Comparison of ENCODE assay signal across 10 mouse cellular contexts in genomic region chr17:24461580-24461979, GRCm38 (mm10). TPM values are rescaled to one million over a fixed set of nuclear protein-coding genes. Genes with fewer than 3 reads are reported as not detected.
A peak's percentile ranks its signal among the peaks of the same experiment; 100 is the strongest.
DNase-seq lines count a peak whose midpoint lies in the region; TF ChIP-seq lines count a peak whose summit lies in the region.
"Had no signal": no experiment of that assay in that cellular context is flagged by ENCODE, and none has a peak within 500 bp of the region (broad histone marks: within the 10 kb centered on the region; RNA-seq: fewer than 3 reads in every experiment).

No protein-coding gene starts in this region.

- no peak for TF ChIP-seq POLR2A in lung, adult 2 months (IDR thresholded peaks at IDR 0.05; ENCODE audit: borderline replicate concordance, extremely low read depth, low read depth, low read length)

- H3K4me3 ChIP-seq in lung, adult 2 months (replicated peaks; ENCODE audit: extremely low read depth, low read depth, low read length), result no peak overlapping the region
- H3K4me3 ChIP-seq: embryonic facial prominence, embryonic 15.5 days; stomach, embryonic 15.5 days had no signal

- TF ChIP-seq CTCF in lung, adult 2 months (IDR thresholded peaks at IDR 0.05; ENCODE audit: insufficient read depth, low read length), result no peak

- WGBS in lung, adult 2 months, result 69% methylated on average over 2 of the region's 2 CpGs

- DNase-seq in embryo, embryonic 10 days (ENCODE audit: low spot score), result peak; percentile 55
- DNase-seq in embryo, embryonic 9.5 days (ENCODE audit: extremely low spot score), result no peak
- DNase-seq in lung, postnatal 14 days, result peak; percentile 45
- DNase-seq in lung, adult 2 months, result no peak
- peak; percentile 59 for DNase-seq in embryo, embryonic 11 days
- peak; percentile 78 for DNase-seq in retina, embryonic 14.5 days (ENCODE audit: low spot score)
- DNase-seq in ovary, postnatal 36 days (ENCODE audit: low spot score), result no peak
- no peak for DNase-seq in frontal cortex, postnatal 10 days (ENCODE audit: low spot score in 2 of 2)

- no peaks in the 10 kb centered on the region for H3K4me1 ChIP-seq in lung, adult 2 months (ENCODE audit: control insufficient read depth, insufficient read depth, low read length)
- H3K4me1 ChIP-seq: embryonic facial prominence, embryonic 15.5 days; stomach, embryonic 15.5 days had no signal

RNA-seq across cellular contexts. Expression of gene E4f1, which starts 8.5 kb away (rescaled TPM):
- polyA plus RNA-seq in lung, adult 2 months (2012; rRNA removed), result 85.9 and 90.1 TPM in 2 replicates

RNA-seq across cellular contexts. Expression of gene Pgp, which starts 8.6 kb away (rescaled TPM):
- 39.5 and 46.2 TPM in 2 replicates for polyA plus RNA-seq in lung, adult 2 months (2012; rRNA removed)

RNA-seq across cellular contexts. Expression of gene Bricd5, which starts 12.1 kb away (rescaled TPM):
- polyA plus RNA-seq in lung, adult 2 months (2012; rRNA removed), result 0.15 and 0.43 TPM in 2 replicates
- polyA plus RNA-seq: stomach, embryonic 15.5 days had no signal

RNA-seq across cellular contexts. Expression of gene Mlst8, which starts 17.3 kb away (rescaled TPM):
- 27.5 and 43.2 TPM in 2 replicates for polyA plus RNA-seq in lung, adult 2 months (2012; rRNA removed)

RNA-seq across cellular contexts. Expression of gene Dnase1l2, which starts 18.7 kb away (rescaled TPM):
- polyA plus RNA-seq in lung, adult 2 months (2012; rRNA removed), result 7.7 and 22.4 TPM in 2 replicates

Comparison
In these comparisons a context has a peak if more than half of its experiments do, and no peak if none do; other contexts are left out.
1. DNase-seq: peak in embryo, embryonic 10 days (single experiment), lung, postnatal 14 days (single experiment), embryo, embryonic 11 days (single experiment) and retina, embryonic 14.5 days (single experiment); none in embryo, embryonic 9.5 days (single experiment), lung, adult 2 months (single experiment), ovary, postnatal 36 days (single experiment) and frontal cortex, postnatal 10 days (0 of 2).